ENCODE assay signal across 23 mouse cellular contexts in genomic region chr3:132646814-132647213, GRCm38 (mm10). TPM values are rescaled to one million over a fixed set of nuclear protein-coding genes. Genes with fewer than 3 reads are reported as not detected.
"Had no signal": no experiment of that assay in that cellular context is flagged by ENCODE, and none has a peak within 500 bp of the region (broad histone marks: within the 10 kb centered on the region; RNA-seq: fewer than 3 reads in every experiment).

No protein-coding gene starts in this region.

- H3K9ac ChIP-seq: neural tube, embryonic 13.5 days; neural tube, embryonic 15.5 days; stomach, embryonic 15.5 days had no signal

- H3K4me3 ChIP-seq: neural tube, embryonic 13.5 days; neural tube, embryonic 15.5 days; stomach, embryonic 15.5 days had no signal

- H3K9me3 ChIP-seq: neural tube, embryonic 13.5 days; neural tube, embryonic 15.5 days; stomach, embryonic 15.5 days had no signal

- H3K27me3 ChIP-seq: neural tube, embryonic 13.5 days; neural tube, embryonic 15.5 days; stomach, embryonic 15.5 days had no signal

- DNase-seq: retina, postnatal 1 day; right cerebral cortex, adult 18-20 months; right cerebral cortex, postnatal 14 days; right cerebral cortex, postnatal 25 days; right cerebral cortex, postnatal 4 days; spleen, adult 18-20 months; thymus, adult 18-20 months; thymus, adult 2 months; thymus, postnatal 14 days; thymus, postnatal 25 days; thymus, postnatal 36 days; thymus, postnatal 4 days had no signal

- H3K4me1 ChIP-seq: neural tube, embryonic 13.5 days; neural tube, embryonic 15.5 days; stomach, embryonic 15.5 days had no signal

- H3K27ac ChIP-seq: neural tube, embryonic 13.5 days; neural tube, embryonic 15.5 days; stomach, embryonic 15.5 days; stomach, postnatal 0 days had no signal

- H3K36me3 ChIP-seq: neural tube, embryonic 13.5 days; neural tube, embryonic 15.5 days; stomach, embryonic 15.5 days had no signal

RNA-seq across cellular contexts. Expression of gene Gimd1, which starts 17.2 kb away (rescaled TPM):
- total RNA-seq: neutrophil, adult 5-6 weeks had no signal
- polyA plus RNA-seq: neural tube, embryonic 13.5 days; neural tube, embryonic 14.5 days; neural tube, embryonic 15.5 days; spleen, adult 2 months; stomach, embryonic 14.5 days; testis, adult 2 months; thymus, adult 2 months; thymus, postnatal 0 days; urinary bladder, adult 2 months had no signal
